In the genomic region with DNA sequence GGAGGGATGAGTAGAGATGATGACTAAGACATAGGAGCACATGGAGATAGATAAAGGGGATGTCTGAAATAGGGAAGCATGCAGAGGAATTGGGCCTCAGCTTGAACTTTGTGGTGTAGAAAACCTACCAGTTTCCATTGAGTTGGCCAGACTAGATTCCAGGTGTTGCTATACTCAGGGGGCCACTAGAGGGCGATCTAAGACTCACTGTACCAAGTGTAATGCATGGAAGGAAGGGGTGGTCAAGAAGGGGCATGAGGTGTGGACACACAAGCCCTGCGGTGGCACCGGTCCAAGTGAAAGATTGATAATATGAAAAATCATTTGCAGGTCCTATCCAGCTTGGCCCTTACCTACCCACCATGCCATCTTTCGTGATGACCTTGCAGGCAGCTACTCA, we compare ENCODE assay signal across 10 mouse cellular contexts. TPM values are rescaled to one million over a fixed set of nuclear protein-coding genes. Genes with fewer than 3 reads are reported as not detected.
A peak's percentile ranks its signal among the peaks of the same experiment; 100 is the strongest.
DNase-seq lines count a peak whose midpoint lies in the region; ATAC-seq and TF ChIP-seq lines count a peak whose summit lies in the region.
"Had no signal": no experiment of that assay in that cellular context is flagged by ENCODE, and none has a peak within 500 bp of the region (broad histone marks: within the 10 kb centered on the region; RNA-seq: fewer than 3 reads in every experiment).

No protein-coding gene starts in this region.

- H3K4me2 ChIP-seq in intestine, postnatal 0 days (replicated peaks; ENCODE audit: low read depth), result no peak overlapping the region
- H3K4me2 ChIP-seq in intestine, embryonic 15.5 days (replicated peaks), result no peak overlapping the region
- no peak overlapping the region for H3K4me2 ChIP-seq in limb, embryonic 14.5 days (replicated peaks; ENCODE audit: low read depth, low read length, severe bottlenecking)

- ATAC-seq in intestine, postnatal 0 days, result no peak
- no peak for ATAC-seq in intestine, embryonic 15.5 days
- no peak for ATAC-seq in limb, embryonic 14.5 days (ENCODE audit: low FRiP score, low read depth)

- peaks cover 17% of the 10 kb centered on the region; the same call in 1 of the 2 replicates for H3K36me3 ChIP-seq in intestine, postnatal 0 days (ENCODE audit: control insufficient read depth, insufficient read depth)
- H3K36me3 ChIP-seq in intestine, embryonic 15.5 days, result peaks cover 9% of the 10 kb centered on the region
- H3K36me3 ChIP-seq in limb, embryonic 14.5 days (ENCODE audit: control insufficient read depth, insufficient read depth, low read length), result peaks cover 41% of the 10 kb centered on the region

- WGBS in intestine, postnatal 0 days, result 38% methylated on average over 4 of the region's 4 CpGs
- 42% methylated on average over 4 of the region's 4 CpGs for WGBS in intestine, embryonic 15.5 days
- WGBS in limb, embryonic 14.5 days, result 47% methylated on average over 4 of the region's 4 CpGs

- no peak overlapping the region for H3K4me3 ChIP-seq in intestine, postnatal 0 days (ENCODE audit: low read depth, low read length)
- no peak overlapping the region for H3K4me3 ChIP-seq in intestine, embryonic 15.5 days (replicated peaks)
- H3K4me3 ChIP-seq in limb, embryonic 14.5 days (replicated peaks; ENCODE audit: low read length), result no peak overlapping the region
- H3K4me3 ChIP-seq: erythroblast, embryonic 14.5 days; myocyte had no signal

- no peak overlapping the region for H3K27ac ChIP-seq in intestine, postnatal 0 days (ENCODE audit: low read depth, low read length)
- H3K27ac ChIP-seq in intestine, embryonic 15.5 days, result no peak overlapping the region
- no peak overlapping the region for H3K27ac ChIP-seq in limb, embryonic 14.5 days (replicated peaks; ENCODE audit: low read depth, low read length)

- H3K27me3 ChIP-seq in intestine, postnatal 0 days (replicated peaks; ENCODE audit: control insufficient read depth, insufficient read depth, low read length), result no peaks in the 10 kb centered on the region
- H3K27me3 ChIP-seq in intestine, embryonic 15.5 days (replicated peaks), result no peaks in the 10 kb centered on the region
- no peaks in the 10 kb centered on the region for H3K27me3 ChIP-seq in limb, embryonic 14.5 days (ENCODE audit: control insufficient read depth, insufficient read depth, low read length)

- H3K4me1 ChIP-seq in intestine, postnatal 0 days (replicated peaks; ENCODE audit: control insufficient read depth, insufficient read depth, low read length), result no peaks in the 10 kb centered on the region
- 0 out of 2 replicates have a peak, but pooled peaks cover 4% of the 10 kb centered on the region for H3K4me1 ChIP-seq in intestine, embryonic 15.5 days (replicated peaks)
- peaks cover 10% of the 10 kb centered on the region for H3K4me1 ChIP-seq in limb, embryonic 14.5 days (ENCODE audit: control insufficient read depth, insufficient read depth, low read length)

- no peaks in the 10 kb centered on the region for H3K9me3 ChIP-seq in intestine, postnatal 0 days (ENCODE audit: control insufficient read depth)
- H3K9me3 ChIP-seq in intestine, embryonic 15.5 days, result no peaks in the 10 kb centered on the region
- no peaks in the 10 kb centered on the region for H3K9me3 ChIP-seq in limb, embryonic 14.5 days (ENCODE audit: control insufficient read depth, low read length)

- no peak for TF ChIP-seq POLR2A in limb, embryonic 14.5 days (IDR thresholded peaks at IDR 0.05; ENCODE audit: borderline replicate concordance, extremely low read depth, insufficient read depth, insufficient read length)

- DNase-seq in adrenal gland, adult 2 months, result peak; percentile 70
- peak; percentile 50 for DNase-seq in embryo, embryonic 11.5 days (ENCODE audit: low read depth, low spot score)
- peak; percentile 87 for DNase-seq in induced T-regulatory cell, adult 2 months (ENCODE audit: low read depth)
- DNase-seq in limb, embryonic 14.5 days (ENCODE audit: low spot score), result peak; percentile 77
- peak; percentile 58 for DNase-seq in ovary, postnatal 36 days (ENCODE audit: low spot score)
- peak; percentile 59 to 72 for DNase-seq in thymus, postnatal 36 days

- no peak overlapping the region for H3K9ac ChIP-seq in intestine, postnatal 0 days (ENCODE audit: low read depth, low read length)
- no peak overlapping the region for H3K9ac ChIP-seq in intestine, embryonic 15.5 days
- H3K9ac ChIP-seq in limb, embryonic 14.5 days (ENCODE audit: low read depth, low read length, severe bottlenecking), result no peak overlapping the region

- peak; percentile 90 for TF ChIP-seq CTCF in intestine, postnatal 0 days (IDR thresholded peaks at IDR 0.05; ENCODE audit: low read depth)

RNA-seq across cellular contexts. Expression of gene Slc7a6, which starts 3.2 kb away (rescaled TPM):
- polyA plus RNA-seq in intestine, postnatal 0 days (2015; fragmentation: Nextera tagmentation; extraction: Ambion mirVana), result 18.0 and 18.4 TPM in 2 replicates
- 34.4 and 37.9 TPM in 2 replicates for polyA plus RNA-seq in intestine, embryonic 15.5 days (2015; fragmentation: Nextera tagmentation; extraction: Ambion mirVana)
- total RNA-seq in adrenal gland, adult 2 months (2021), result 10 to 100 TPM; 27.2 to 34.0 TPM
- 17.3 and 26.5 TPM in 2 replicates for polyA plus RNA-seq in adrenal gland, adult 2 months (2012; rRNA removed)
- polyA plus RNA-seq in limb, embryonic 14.5 days (2012; rRNA removed), result 42.1 and 57.6 TPM in 2 replicates
- polyA plus RNA-seq in limb, embryonic 14.5 days (2014; fragmentation: Nextera tagmentation; extraction: Ambion mirVana), result 55.7 and 73.1 TPM in 2 replicates

RNA-seq across cellular contexts. Expression of gene Pla2g15, which starts 15.3 kb away (rescaled TPM):
- polyA plus RNA-seq in intestine, postnatal 0 days (2015; fragmentation: Nextera tagmentation; extraction: Ambion mirVana), result 7.4 and 7.9 TPM in 2 replicates
- 10.2 and 10.7 TPM in 2 replicates for polyA plus RNA-seq in intestine, embryonic 15.5 days (2015; fragmentation: Nextera tagmentation; extraction: Ambion mirVana)
- 10 to 100 TPM; 21.9 to 38.8 TPM for total RNA-seq in adrenal gland, adult 2 months (2021)
- polyA plus RNA-seq in adrenal gland, adult 2 months (2012; rRNA removed), result 21.9 and 22.1 TPM in 2 replicates
- polyA plus RNA-seq in limb, embryonic 14.5 days (2012; rRNA removed), result 13.7 and 15.0 TPM in 2 replicates
- polyA plus RNA-seq in limb, embryonic 14.5 days (2014; fragmentation: Nextera tagmentation; extraction: Ambion mirVana), result 6.3 and 7.8 TPM in 2 replicates

RNA-seq across cellular contexts. Expression of gene Esrp2, which starts 28.7 kb away (rescaled TPM):
- 9.2 and 11.0 TPM in 2 replicates for polyA plus RNA-seq in intestine, postnatal 0 days (2015; fragmentation: Nextera tagmentation; extraction: Ambion mirVana)
- 30.2 and 32.7 TPM in 2 replicates for polyA plus RNA-seq in intestine, embryonic 15.5 days (2015; fragmentation: Nextera tagmentation; extraction: Ambion mirVana)
- total RNA-seq in adrenal gland, adult 2 months (2021), result 1 to 10 TPM; 1.7 to 3.7 TPM
- 2.0 and 5.5 TPM in 2 replicates for polyA plus RNA-seq in adrenal gland, adult 2 months (2012; rRNA removed)
- polyA plus RNA-seq in limb, embryonic 14.5 days (2012; rRNA removed), result 29.5 and 34.3 TPM in 2 replicates
- 38.8 and 38.9 TPM in 2 replicates for polyA plus RNA-seq in limb, embryonic 14.5 days (2014; fragmentation: Nextera tagmentation; extraction: Ambion mirVana)

RNA-seq across cellular contexts. Expression of gene Slc7a6os, which starts 45.3 kb away (rescaled TPM):
- polyA plus RNA-seq in intestine, postnatal 0 days (2015; fragmentation: Nextera tagmentation; extraction: Ambion mirVana), result 17.0 and 21.0 TPM in 2 replicates
- polyA plus RNA-seq in intestine, embryonic 15.5 days (2015; fragmentation: Nextera tagmentation; extraction: Ambion mirVana), result 34.0 and 34.3 TPM in 2 replicates
- 10 to 100 TPM; 24.2 to 25.1 TPM for total RNA-seq in adrenal gland, adult 2 months (2021)
- 14.1 and 14.7 TPM in 2 replicates for polyA plus RNA-seq in adrenal gland, adult 2 months (2012; rRNA removed)
- polyA plus RNA-seq in limb, embryonic 14.5 days (2012; rRNA removed), result 52.4 and 58.3 TPM in 2 replicates
- polyA plus RNA-seq in limb, embryonic 14.5 days (2014; fragmentation: Nextera tagmentation; extraction: Ambion mirVana), result 32.5 and 36.1 TPM in 2 replicates

RNA-seq across cellular contexts. Expression of gene Prmt7, which starts 45.3 kb away (rescaled TPM):
- 11.7 and 12.2 TPM in 2 replicates for polyA plus RNA-seq in intestine, postnatal 0 days (2015; fragmentation: Nextera tagmentation; extraction: Ambion mirVana)
- polyA plus RNA-seq in intestine, embryonic 15.5 days (2015; fragmentation: Nextera tagmentation; extraction: Ambion mirVana), result 47.3 and 49.0 TPM in 2 replicates
- total RNA-seq in adrenal gland, adult 2 months (2021), result 10 to 100 TPM; 23.0 to 28.1 TPM
- polyA plus RNA-seq in adrenal gland, adult 2 months (2012; rRNA removed), result 14.1 and 19.8 TPM in 2 replicates
- polyA plus RNA-seq in limb, embryonic 14.5 days (2012; rRNA removed), result 35.5 and 40.3 TPM in 2 replicates
- 44.7 and 46.6 TPM in 2 replicates for polyA plus RNA-seq in limb, embryonic 14.5 days (2014; fragmentation: Nextera tagmentation; extraction: Ambion mirVana)
